8 mouse cellular contexts compared by ENCODE assay signal in genomic region chr16:17890917-17891566, GRCm38 (mm10). TPM values are rescaled to one million over a fixed set of nuclear protein-coding genes. Genes with fewer than 3 reads are reported as not detected.
A peak's percentile ranks its signal among the peaks of the same experiment; 100 is the strongest.
DNase-seq lines count a peak whose midpoint lies in the region; ATAC-seq lines count a peak whose summit lies in the region.

No protein-coding gene starts in this region.

- peak overlapping the region; percentile 99 for H3K9ac ChIP-seq in hindbrain, embryonic 13.5 days

- under 1% methylated on average over 44 of the region's 44 CpGs for WGBS in hindbrain, embryonic 13.5 days

- no peaks in the 10 kb centered on the region; the same call in 1 of the 2 replicates for H3K36me3 ChIP-seq in hindbrain, embryonic 13.5 days

- peak overlapping the region; percentile 99 for H3K27ac ChIP-seq in hindbrain, embryonic 13.5 days

- H3K4me2 ChIP-seq in hindbrain, embryonic 13.5 days = peak overlapping the region; percentile 93

- peak; percentile 70 for ATAC-seq in hindbrain, embryonic 13.5 days (ENCODE audit: low FRiP score)

- H3K27me3 ChIP-seq in hindbrain, embryonic 13.5 days = no peaks in the 10 kb centered on the region

- H3K4me3 ChIP-seq in hindbrain, embryonic 13.5 days = peak overlapping the region; percentile 80

- no peaks in the 10 kb centered on the region for H3K9me3 ChIP-seq in hindbrain, embryonic 13.5 days

- peak; percentile 55 for DNase-seq in layer of hippocampus, adult 11-12 months (ENCODE audit: low spot score)
- no peak for DNase-seq in layer of hippocampus, adult 9-10 months (ENCODE audit: low spot score)
- DNase-seq in cerebellum, postnatal 25 days = peak; percentile 93 to 97
- DNase-seq in frontal cortex, postnatal 36 days (ENCODE audit: low spot score in 2 of 2) = peak; percentile 36 to 50
- DNase-seq in layer of hippocampus, postnatal 36 days = peak; percentile 34 to 47
- peak; percentile 82 for DNase-seq in lung, postnatal 36 days
- DNase-seq in right cerebral cortex, postnatal 10 days (ENCODE audit: low spot score in 2 of 2) = peak; percentile 78 to 82

- peaks cover 33% of the 10 kb centered on the region for H3K4me1 ChIP-seq in hindbrain, embryonic 13.5 days (replicated peaks)

RNA-seq across cellular contexts. Expression of gene Gm20518, which starts 0.4 kb away (rescaled TPM):
- 0.63 and 0.65 TPM in 2 replicates for polyA plus RNA-seq in hindbrain, embryonic 13.5 days (2015; fragmentation: Nextera tagmentation; extraction: Ambion mirVana)
- total RNA-seq in layer of hippocampus, postnatal 36 days (2021) = 1 to 10 TPM; 2.7 to 4.1 TPM

RNA-seq across cellular contexts. Expression of gene Tssk1, which starts 3.0 kb away (rescaled TPM):
- polyA plus RNA-seq in hindbrain, embryonic 13.5 days (2015; fragmentation: Nextera tagmentation; extraction: Ambion mirVana) = 0.05 and 0.10 TPM in 2 replicates
- total RNA-seq in layer of hippocampus, postnatal 36 days (2021) = not detected

RNA-seq across cellular contexts. Expression of gene Dgcr2, which starts 7.3 kb away (rescaled TPM):
- 94.0 and 101 TPM in 2 replicates for polyA plus RNA-seq in hindbrain, embryonic 13.5 days (2015; fragmentation: Nextera tagmentation; extraction: Ambion mirVana)
- total RNA-seq in layer of hippocampus, postnatal 36 days (2021) = 100 to 1,000 TPM; 106 to 110 TPM

RNA-seq across cellular contexts. Expression of gene Tssk2, which starts 7.4 kb away (rescaled TPM):
- not detected in 2 replicates for polyA plus RNA-seq in hindbrain, embryonic 13.5 days (2015; fragmentation: Nextera tagmentation; extraction: Ambion mirVana)
- not detected for total RNA-seq in layer of hippocampus, postnatal 36 days (2021)

RNA-seq across cellular contexts. Expression of gene Ess2, which starts 20.1 kb away (rescaled TPM):
- 47.8 and 53.9 TPM in 2 replicates for polyA plus RNA-seq in hindbrain, embryonic 13.5 days (2015; fragmentation: Nextera tagmentation; extraction: Ambion mirVana)
- total RNA-seq in layer of hippocampus, postnatal 36 days (2021) = 10 to 100 TPM; 28.1 to 28.5 TPM
